Mouse (Mus musculus) heart, embryonic 10.5 days (tissue): ENCODE measurements around the gene Adm. TPM values are rescaled to one million over a fixed set of nuclear protein-coding genes. Genes with fewer than 3 reads are reported as not detected.
A peak's percentile ranks its signal among the peaks of the same experiment; 100 is the strongest.
"Not testable (repeated sequence)": the region's sequence is repeated elsewhere in the genome, so short reads cannot be mapped to it uniquely, and the experiment has no call there.

Experiments used
- DNase-seq: peaks from one replicate; pipeline ENCODE4 v3.0.0-alpha.2; 2017; ENCODE audit warnings: low spot score
- H3K27ac ChIP-seq: fragments of 300-500 bp; sonication (generic); 2 replicates; pipeline ENCODE4 v1.5.1; 2016; ENCODE audit warnings: mild to moderate bottlenecking
- H3K27me3 ChIP-seq: fragments of 300-500 bp; sonication (generic); 2 replicates; pipeline ENCODE4 v1.6.1; 2016; ENCODE audit warnings: mild to moderate bottlenecking; ENCODE audit not compliant: poor library complexity, insufficient read depth, severe bottlenecking
- H3K36me3 ChIP-seq: fragments of 300-500 bp; sonication (generic); 2 replicates; pipeline ENCODE4 v1.6.1; 2016; ENCODE audit warnings: mild to moderate bottlenecking, moderate library complexity
- H3K4me1 ChIP-seq: fragments of 300-500 bp; sonication (generic); 2 replicates; pipeline ENCODE4 v1.6.1; 2016; ENCODE audit warnings: mild to moderate bottlenecking
- H3K4me3 ChIP-seq: fragments of 300-500 bp; sonication (generic); 2 replicates; pipeline ENCODE4 v1.5.1; 2016; ENCODE audit warnings: mild to moderate bottlenecking, moderate library complexity
- H3K9me3 ChIP-seq: fragments of 300-500 bp; sonication (generic); 2 replicates; pipeline ENCODE4 v1.6.1; 2016; ENCODE audit warnings: mild to moderate bottlenecking, moderate library complexity
- WGBS: fragments of 180-500 bp; shearing (Covaris S2); methylation state at CpG from one replicate; pipeline ENCODE4 v1.1.7; 2016; 5-methylcytosine and 5-hydroxymethylcytosine counted together
- polyA plus RNA-seq: library from polyadenylated mRNA; unstranded; fragments of >200 nt; fragmentation: Nextera tagmentation; extraction: Ambion mirVana; gene quantifications from 2 replicates; pipeline ENCODE4 v1.2.1, GENCODE M21; 2016

Adm gene
- polyA plus RNA-seq, 1 experiment from 2014 or later, result 13.1 TPM

GRCm38 (mm10) chr7:110636559-110636958 is 9.1 kb downstream of the Adm start:
- H3K9me3 ChIP-seq, result no peaks in the 10 kb centered on the region
- H3K4me3 ChIP-seq, result no peak overlapping the region
- H3K4me1 ChIP-seq, result peaks cover 31% of the 10 kb centered on the region
- DNase-seq, result no peak
- H3K36me3 ChIP-seq, result no peaks in the 10 kb centered on the region
- 23% methylated on average over 1 of the region's 1 CpGs for WGBS
- peaks cover 2% of the 10 kb centered on the region for H3K27me3 ChIP-seq
- no peak overlapping the region for H3K27ac ChIP-seq

GRCm38 (mm10) chr7:110638305-110639110 is 11.0 kb downstream of the Adm start:
- 61% methylated on average over 17 of the region's 17 CpGs for WGBS
- Histone ChIP-seq H3K36me3 (no peaks in the 10 kb centered on the region), H3K4me3 (no peak overlapping the region), H3K27ac (0 out of 2 replicates have a peak overlapping the region, but pooled peaks have one; percentile 2), H3K9me3 (no peaks in the 10 kb centered on the region), H3K4me1 (peaks cover 43% of the 10 kb centered on the region), H3K27me3 (no peaks in the 10 kb centered on the region)
- no peak for DNase-seq

GRCm38 (mm10) chr7:110639291-110639915 is 11.9 kb downstream of the Adm start:
- WGBS, result 81% methylated on average over 11 of the region's 11 CpGs
- Histone ChIP-seq H3K4me1 (peaks cover 48% of the 10 kb centered on the region), H3K4me3 (no peak overlapping the region), H3K9me3 (no peaks in the 10 kb centered on the region), H3K27me3 (no peaks in the 10 kb centered on the region), H3K36me3 (no peaks in the 10 kb centered on the region), H3K27ac (no peak overlapping the region)
- DNase-seq, result no peak

GRCm38 (mm10) chr7:110639958-110640357 is 12.5 kb downstream of the Adm start:
- H3K9me3 ChIP-seq, H3K36me3 ChIP-seq, H3K27me3 ChIP-seq, DNase-seq, H3K27ac ChIP-seq, H3K4me3 ChIP-seq: not testable (repeated sequence)
- H3K4me1 ChIP-seq, result peaks cover 51% of the 10 kb centered on the region
- 94% methylated on average over 3 of the region's 3 CpGs for WGBS

DNA sequence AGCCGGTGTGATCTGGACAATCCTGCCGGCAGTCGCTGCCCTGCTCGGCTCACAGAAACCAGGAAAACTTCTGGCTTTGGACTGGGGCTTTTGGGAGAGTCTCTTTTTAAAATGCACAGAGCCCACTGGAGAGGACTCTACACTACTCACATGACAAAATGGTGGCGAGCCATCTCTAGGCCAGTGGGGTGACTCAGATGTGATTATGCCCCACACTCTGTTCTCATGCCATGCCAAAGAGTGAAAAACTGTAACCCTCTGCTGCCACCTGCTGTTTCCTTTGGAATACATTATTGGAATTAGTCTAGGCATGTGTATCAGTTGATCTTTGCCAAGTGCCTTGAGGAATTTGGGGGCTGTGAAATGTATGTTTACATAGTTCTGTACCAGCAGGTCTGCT is 17.9 kb downstream of the Adm start:
- Histone ChIP-seq H3K36me3 (0 out of 2 replicates have a peak, but pooled peaks cover 3% of the 10 kb centered on the region), H3K4me1 (peaks cover 61% of the 10 kb centered on the region), H3K9me3 (peaks cover 4% of the 10 kb centered on the region; the same call in 1 of the 2 replicates), H3K4me3 (no peak overlapping the region), H3K27ac (no peak overlapping the region), H3K27me3 (no peaks in the 10 kb centered on the region)
- DNase-seq, result no peak
- WGBS, result 70% methylated on average over 5 of the region's 5 CpGs

GRCm38 (mm10) chr7:110645859-110646258 is 18.4 kb downstream of the Adm start:
- no peak overlapping the region for H3K4me3 ChIP-seq

DNA sequence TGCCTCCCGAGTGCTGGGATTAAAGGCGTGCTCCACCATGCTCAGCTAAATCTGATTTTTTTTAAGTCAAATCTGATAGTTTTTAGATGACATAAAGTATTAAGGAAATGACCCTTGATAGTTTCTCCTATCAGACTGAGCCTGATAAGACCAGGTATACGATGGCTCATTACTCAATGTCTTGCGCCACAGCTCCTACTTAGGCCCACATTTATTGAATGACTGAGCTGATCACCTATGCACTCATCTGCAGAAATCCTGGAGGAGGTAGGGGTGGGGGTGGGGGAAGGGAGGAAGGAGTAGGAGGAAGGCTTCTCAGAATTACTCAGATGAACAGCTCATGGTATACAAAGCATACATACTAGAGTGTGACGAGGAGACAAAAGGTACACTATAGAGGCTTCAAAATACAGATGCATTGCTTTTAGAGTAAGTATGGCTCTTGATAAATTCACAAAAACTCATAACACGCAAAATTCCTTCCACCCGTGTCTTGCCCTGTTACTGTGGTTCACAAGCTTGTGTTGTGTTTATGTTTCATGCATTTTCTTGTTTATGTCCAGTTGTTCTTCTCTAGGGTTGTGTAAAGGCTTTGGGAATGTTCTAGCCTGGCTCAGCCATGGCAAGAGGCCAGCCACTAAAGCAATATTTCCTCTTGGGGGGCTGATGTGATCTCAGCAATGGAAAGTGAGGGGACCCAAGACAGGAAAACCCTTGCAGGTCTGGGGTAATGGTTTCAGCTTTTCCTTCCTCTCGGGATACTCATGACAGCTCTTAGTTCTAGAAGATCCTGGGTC is 19.3 kb downstream of the Adm start:
- no peak for DNase-seq
- 82% methylated on average over 8 of the region's 8 CpGs for WGBS
- Histone ChIP-seq H3K27ac (no peak overlapping the region), H3K4me3 (no peak overlapping the region), H3K36me3 (0 out of 2 replicates have a peak, but pooled peaks cover 3% of the 10 kb centered on the region), H3K27me3 (no peaks in the 10 kb centered on the region), H3K4me1 (peaks cover 48% of the 10 kb centered on the region), H3K9me3 (peaks cover 4% of the 10 kb centered on the region; the same call in 1 of the 2 replicates)

More at GRCm38 (mm10) chr7:110645859-110646258, 18.4 kb downstream of the Adm start:
- 63% methylated on average over 6 of the region's 6 CpGs for WGBS
- H3K36me3 ChIP-seq, result 0 out of 2 replicates have a peak, but pooled peaks cover 3% of the 10 kb centered on the region
- H3K4me1 ChIP-seq, result peaks cover 58% of the 10 kb centered on the region
- no peak overlapping the region for H3K27ac ChIP-seq
- H3K9me3 ChIP-seq, result peaks cover 4% of the 10 kb centered on the region; the same call in 1 of the 2 replicates
- no peaks in the 10 kb centered on the region for H3K27me3 ChIP-seq
- no peak for DNase-seq

DNA sequence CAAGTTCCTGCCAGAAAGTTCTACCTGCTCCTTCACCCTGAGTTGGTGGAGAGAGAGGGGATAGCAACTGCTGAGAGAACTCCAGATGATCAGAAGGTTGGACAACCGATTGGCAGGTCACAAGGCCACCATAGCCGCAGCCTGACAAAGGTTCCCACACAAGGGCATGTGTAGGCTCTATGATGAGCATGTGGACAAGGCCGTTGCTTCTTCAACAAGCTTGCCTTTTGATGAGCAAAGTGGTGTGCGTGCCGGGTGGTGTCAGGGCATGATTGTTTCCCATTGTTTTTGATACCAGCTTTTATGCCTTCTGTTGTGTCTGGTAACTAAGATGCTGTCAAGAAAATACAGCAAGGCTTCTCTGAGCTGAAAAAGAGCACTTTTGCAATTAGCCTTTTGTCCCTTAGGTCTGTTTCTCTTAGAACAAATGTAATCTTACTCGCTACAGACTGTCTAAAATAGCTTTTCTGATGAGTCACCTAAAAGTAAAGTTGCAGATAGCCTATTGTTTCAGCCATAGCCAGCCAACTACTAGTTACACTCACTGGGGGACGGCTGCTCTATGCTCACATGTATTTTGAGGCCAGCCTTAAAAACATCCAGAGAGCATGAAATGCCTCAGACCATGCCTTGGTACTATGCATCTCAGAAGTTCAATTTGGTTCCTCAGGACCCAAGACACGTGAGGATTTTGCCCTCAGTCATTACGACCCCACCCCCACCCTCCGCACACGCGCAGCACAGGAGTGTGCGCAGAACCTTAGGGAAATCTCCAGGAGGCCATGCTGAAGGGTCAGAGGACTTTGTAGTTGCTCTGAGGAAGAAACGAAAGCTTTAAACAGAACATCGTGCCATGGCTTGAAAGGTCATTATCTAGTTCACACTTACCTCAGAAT is 20.3 kb downstream of the Adm start:
- H3K27me3 ChIP-seq, result no peaks in the 10 kb centered on the region
- WGBS, result 71% methylated on average over 15 of the region's 15 CpGs
- H3K4me1 ChIP-seq, result peaks cover 38% of the 10 kb centered on the region
- DNase-seq, result no peak
- H3K36me3 ChIP-seq, result 0 out of 2 replicates have a peak, but pooled peaks cover 3% of the 10 kb centered on the region
- H3K27ac ChIP-seq, result no peak overlapping the region
- no peak overlapping the region for H3K4me3 ChIP-seq
- peaks cover 4% of the 10 kb centered on the region; the same call in 1 of the 2 replicates for H3K9me3 ChIP-seq

DNA sequence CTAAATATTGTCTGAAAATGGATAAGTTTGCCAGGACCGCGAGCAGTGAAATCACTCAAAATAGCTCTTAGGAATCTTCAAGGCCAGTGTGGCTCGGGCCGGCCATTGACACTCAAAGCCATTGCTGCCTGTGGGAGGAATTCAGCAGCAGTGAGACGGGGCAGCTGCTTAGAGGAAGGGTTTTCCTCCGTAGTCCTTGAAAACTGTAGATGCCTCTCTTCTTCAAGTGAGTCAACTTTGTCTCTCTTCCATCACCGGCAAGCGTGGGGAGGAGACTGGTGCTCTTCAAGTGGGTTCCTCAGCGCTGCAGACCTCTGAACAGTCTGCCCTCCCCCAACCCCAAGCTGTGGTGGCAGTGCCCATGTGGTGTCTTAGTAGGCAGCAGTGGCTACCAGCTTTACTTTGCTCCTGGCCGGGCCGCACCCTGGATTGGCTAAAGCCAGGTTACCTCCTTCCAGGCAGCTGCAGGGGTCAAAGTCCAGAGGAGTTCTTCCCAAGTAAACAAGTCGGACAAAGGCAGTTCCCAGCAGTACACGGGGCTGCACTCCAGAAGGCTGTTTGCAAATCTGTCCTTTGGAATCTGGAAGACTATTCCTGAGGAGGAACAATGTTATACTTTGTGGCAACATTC is 21.1 kb downstream of the Adm start:
- Histone ChIP-seq H3K9me3 (peaks cover 4% of the 10 kb centered on the region; the same call in 1 of the 2 replicates), H3K4me3 (0 out of 2 replicates have a peak overlapping the region, but pooled peaks have one; percentile 12), H3K27me3 (no peaks in the 10 kb centered on the region), H3K27ac (peak overlapping the region; percentile 74), H3K36me3 (0 out of 2 replicates have a peak, but pooled peaks cover 3% of the 10 kb centered on the region), H3K4me1 (peaks cover 31% of the 10 kb centered on the region)
- WGBS, result 54% methylated on average over 13 of the region's 13 CpGs
- DNase-seq, result no peak

DNA sequence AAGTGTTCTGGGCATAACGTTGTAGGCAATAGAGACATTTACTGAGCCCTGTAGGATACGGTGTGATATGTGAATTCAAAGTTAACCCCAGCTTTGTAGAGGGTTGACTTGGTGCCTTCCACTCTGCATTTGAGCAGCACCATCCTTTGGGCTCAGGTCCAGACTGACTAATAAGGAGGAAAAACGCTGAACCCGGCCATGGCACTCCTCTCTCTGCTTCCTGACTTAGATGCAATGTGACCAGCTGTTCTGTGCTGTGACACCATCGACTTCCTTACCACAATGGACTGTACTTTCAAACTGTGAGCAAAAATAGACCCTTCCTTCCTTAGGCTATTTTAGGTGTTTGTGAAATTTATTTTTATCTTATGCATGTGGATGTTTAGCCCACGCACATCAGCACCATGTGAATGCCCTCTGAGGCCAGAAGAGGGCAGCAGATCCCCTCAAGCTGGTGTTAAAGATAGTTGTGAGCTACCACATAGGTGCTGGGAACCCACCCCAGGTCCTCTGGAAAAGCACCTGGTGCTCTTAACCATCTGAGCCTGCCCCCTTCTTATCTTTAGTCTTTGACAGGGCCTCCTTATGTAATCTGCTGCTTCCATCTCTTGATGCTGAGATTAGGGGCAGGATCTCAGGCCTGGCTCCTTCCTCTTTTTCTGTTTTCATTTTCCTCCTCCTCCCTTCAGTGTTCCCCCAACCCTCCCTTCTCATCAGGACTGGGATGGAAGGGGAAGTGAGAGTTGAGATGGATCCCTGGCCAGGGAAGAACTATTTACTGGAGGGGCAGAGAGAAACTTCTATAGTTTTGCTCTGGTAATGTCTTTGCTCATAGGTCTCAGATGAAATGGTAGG is 21.9 kb downstream of the Adm start:
- Histone ChIP-seq H3K27me3 (no peaks in the 10 kb centered on the region), H3K4me1 (peaks cover 27% of the 10 kb centered on the region), H3K27ac (no peak overlapping the region), H3K9me3 (peaks cover 4% of the 10 kb centered on the region; the same call in 1 of the 2 replicates), H3K4me3 (no peak overlapping the region), H3K36me3 (0 out of 2 replicates have a peak, but pooled peaks cover 3% of the 10 kb centered on the region)
- DNase-seq, result no peak
- 84% methylated on average over 6 of the region's 6 CpGs for WGBS

- Histone ChIP-seq H3K4me1 (peaks cover 18% of the 10 kb centered on the region), H3K27ac (no peak overlapping the region), H3K4me3 (no peak overlapping the region), H3K27me3 (no peaks in the 10 kb centered on the region), H3K9me3 (peaks cover 4% of the 10 kb centered on the region; the same call in 1 of the 2 replicates), H3K36me3 (0 out of 2 replicates have a peak, but pooled peaks cover 3% of the 10 kb centered on the region)
- WGBS, result 44% methylated on average over 4 of the region's 4 CpGs
- DNase-seq, result no peak
These were observed 23.0 kb downstream of the Adm start for GRCm38 (mm10) chr7:110650491-110650890.
